Mouse (Mus musculus) liver, postnatal 0 days (tissue): ENCODE results near the gene Fam149a.
"Not testable (repeated sequence)": the region's sequence is repeated elsewhere in the genome, so short reads cannot be mapped to it uniquely, and the experiment has no call there.

Source experiments
- CTCF ChIP-seq: sonication (generic); IDR thresholded peaks from 2 replicates; pipeline ENCODE4 v1.5.1; 2016; ENCODE audit warnings: antibody characterized with exemption, low read depth
- EP300 ChIP-seq: IDR thresholded peaks from 2 replicates; pipeline ENCODE4 v1.6.1; 2016; ENCODE audit warnings: antibody characterized with exemption, low read depth, mild to moderate bottlenecking

DNA sequence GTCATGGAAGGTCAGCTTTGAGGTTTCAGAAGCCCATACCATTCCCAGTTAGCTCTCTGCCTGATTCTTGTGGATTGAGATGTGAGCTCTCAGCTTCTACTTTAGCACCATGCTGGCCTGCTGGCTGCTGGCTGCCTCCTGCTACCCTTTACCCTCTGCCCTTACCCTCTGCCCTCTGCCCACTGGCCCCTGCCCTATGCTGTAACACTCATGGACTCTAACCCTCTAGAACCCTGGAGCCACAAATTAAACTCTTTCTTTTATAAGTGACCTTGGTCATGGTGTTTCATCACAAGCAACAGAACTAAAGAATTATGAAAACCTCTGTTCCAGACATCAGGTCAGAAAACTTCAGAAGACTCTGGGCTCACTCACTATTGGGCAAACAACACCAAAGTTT is 55.0 kb downstream of the Fam149a start:
- TF ChIP-seq CTCF, EP300: not testable (repeated sequence)
